Mouse (Mus musculus) spleen, adult 18-20 months (tissue): Measurements from ENCODE around the gene Tmem51.

Experiments used
- DNase-seq, 2 experiments: peaks; one replicate each; pipeline ENCODE4 v3.0.0; 2022; ENCODE audit warnings: mixed read lengths in 2 of 2

The Tmem51 gene

DNA sequence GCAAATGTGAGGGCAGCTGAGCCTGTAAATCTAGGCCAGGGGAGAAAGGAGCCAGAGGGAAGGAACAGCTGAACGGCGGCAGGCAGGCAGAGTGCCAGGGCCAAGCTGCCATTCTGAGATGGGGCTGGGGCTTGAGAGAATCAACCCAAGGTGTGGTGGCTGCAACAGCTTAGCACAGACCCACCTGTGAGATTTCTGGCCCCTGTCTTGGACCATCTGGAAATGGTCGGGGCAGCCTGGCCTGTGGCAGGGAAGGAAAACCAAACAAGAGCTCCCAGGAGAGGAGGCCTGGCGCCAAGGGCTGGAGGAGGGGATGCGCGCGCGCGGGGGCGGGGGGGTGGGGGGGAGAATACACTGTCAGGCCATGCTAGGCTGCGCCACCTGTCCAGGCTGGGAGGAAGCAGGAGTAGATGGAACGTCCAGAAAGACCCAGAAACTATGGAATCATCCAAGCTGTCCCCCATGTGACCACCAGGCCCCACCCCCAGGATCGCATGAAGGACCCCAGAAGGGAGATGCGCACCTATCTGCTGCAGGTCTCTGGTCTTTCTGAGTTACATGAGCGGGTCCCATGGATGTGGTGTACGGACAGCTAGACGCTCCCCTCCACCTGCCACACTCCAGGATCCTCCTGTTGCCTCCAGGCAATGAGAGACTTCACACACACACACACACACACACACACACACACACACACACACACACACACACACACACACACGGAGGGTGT is 3.0 kb downstream of the Tmem51 start:
- DNase-seq = no peak

DNA sequence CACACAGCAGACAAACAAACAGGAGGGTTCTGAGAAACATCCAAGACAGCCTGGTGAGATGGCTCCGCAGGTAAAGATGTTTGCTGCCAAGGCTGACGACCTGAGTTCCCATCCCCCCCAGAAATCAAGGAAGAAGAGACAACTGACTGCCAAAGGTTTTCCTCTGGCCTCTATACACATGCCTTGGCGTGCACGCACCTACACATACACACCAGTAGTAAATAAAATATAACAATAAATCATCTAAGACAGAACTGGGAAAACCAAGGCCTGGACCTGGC is 3.7 kb downstream of the Tmem51 start:
- DNase-seq = no peak

DNA sequence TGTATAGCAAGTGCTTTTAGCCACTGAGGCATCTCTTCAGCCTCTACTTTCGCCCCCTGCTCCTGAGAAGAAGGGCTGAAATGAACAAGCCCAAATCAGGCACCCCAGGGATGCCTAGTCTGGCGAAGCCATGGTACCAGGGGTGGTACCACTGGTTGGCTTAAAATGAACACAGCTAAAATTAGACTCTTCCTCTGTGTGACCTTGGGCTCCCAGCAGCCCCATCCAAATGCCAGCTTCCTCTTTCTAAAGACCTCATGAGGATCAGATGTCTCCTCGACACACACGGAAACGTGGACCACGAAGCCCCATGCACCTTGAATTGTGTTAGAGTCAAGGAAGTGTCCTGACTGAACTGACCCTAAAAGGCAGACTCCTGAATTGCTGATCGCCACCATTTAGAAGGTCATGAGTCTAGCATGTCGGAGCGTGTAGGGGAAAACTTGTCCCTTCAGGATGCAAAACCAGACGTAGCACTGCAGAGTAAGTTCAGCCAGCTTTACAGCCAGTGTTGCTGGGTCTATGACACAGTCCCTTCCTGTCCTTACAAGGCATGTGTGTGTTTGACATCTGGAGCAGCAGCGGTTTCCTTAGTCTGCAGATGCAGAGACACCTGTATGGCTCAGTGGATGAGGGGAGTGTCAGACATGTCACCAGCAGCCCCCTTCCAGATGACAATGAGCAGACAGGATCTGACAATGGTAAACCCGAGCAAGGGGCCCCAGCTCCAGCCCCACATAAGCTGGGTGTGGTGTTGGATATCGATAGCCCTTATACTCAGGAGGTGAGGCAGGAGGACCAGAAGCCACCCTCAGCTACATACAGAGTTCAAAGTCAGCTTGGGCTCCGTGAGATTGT is 4.2 kb downstream of the Tmem51 start:
- DNase-seq = no peak

DNA sequence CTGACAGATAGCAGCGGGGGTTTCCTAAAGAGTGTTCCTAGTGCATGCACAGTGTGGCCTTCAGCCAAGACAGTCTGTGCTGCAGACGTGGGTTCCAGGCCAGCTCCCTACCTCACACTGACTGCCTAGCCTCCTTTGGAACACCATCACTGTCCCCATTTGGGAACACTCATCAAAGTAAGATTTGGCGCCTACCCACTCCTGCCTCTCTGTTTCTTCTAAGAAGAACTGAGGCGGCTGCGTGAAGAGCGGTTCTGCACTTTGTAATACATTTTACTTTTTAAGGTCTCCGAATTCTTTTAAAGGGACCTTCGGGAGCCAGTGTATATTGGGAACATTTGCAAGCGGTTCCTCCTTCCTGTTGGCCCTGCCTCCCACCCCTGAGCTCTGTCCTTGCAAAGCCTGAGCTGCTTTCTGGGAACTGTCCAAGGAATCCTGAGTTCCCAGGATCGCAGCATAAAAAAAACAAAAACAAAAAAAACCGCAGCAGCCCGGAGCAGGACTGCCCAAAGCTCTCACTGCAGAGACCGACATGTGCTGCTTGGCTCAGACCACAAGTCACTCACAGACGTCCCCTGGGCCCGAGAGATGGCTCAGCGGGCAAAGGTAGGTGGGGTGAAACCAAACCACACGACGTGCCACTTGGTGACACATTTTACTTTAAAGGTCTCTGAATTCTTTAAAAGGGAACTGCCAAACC is 6.4 kb downstream of the Tmem51 start:
- peak; percentile 34 to 44 for DNase-seq

DNA sequence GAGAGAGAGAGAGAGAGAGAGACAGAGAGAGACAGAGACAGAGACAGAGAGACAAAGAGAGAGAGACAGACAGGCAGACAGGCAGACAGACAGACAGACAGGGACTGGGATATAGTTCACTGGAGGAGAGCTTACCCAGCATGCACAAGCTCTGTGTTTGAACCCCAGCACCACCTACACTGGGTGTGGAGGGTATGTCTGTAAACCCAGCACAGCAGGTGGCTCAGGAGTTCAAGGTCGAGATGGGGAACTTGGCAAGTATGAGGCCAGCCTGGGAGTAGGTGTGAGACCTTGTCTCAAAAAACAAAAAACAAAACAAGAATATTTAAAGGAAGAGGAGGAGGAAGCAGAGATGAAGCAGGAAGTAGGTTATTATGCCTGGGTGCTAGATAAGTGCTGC is 7.2 kb downstream of the Tmem51 start:
- DNase-seq = no peak

DNA sequence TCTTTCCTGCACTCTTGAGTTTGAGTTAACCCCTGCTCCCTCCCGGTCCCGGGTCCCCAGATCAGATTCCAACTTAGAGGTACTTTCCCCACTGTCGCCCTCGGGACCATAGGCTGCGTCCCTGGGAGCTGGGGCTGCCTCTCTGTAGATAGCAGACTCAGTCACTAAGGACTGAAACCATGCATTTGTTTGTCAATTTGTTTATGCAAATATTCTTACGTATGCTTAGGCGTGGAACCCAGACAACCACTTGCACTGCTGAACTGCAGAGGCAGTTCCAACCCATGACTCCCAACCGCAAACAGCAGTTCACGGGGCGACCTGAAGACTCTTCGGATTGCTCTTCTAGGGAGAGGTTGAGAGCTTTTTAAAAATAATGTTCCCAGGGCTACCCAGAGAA is 8.2 kb downstream of the Tmem51 start:
- DNase-seq = no peak

DNA sequence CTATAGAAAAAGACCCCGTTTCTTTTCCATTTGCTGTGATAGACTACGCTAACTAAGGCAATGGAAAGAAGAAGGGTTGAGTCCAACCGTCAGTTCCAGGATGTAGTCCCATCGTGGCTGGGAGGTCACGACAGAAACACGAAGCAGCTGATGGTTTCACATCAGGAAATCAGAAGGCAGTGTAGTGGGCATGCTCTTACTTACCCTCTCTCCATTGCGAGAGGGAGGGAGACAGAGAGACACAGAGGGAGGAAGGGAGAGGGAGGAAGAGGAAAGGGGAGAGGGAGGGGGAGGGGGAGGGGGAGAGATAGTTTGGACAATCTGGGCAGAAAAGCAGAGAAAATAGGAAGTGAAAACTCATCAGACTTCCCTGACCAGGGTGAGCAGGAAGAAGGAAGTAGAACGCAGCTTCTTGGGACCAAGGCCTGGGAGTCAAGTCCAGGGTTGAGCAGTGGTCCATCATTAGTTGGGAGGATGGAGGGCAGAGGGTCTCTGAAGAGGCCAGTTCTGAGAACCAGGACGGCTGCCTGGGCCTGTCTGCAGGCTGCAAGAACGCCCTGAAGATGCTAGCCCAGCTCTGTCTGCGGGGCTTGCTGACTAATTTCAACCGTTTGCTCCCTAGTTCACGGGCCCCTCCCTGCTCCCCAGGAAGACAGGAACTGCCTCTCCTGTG is 9.9 kb downstream of the Tmem51 start:
- DNase-seq = no peak

DNA sequence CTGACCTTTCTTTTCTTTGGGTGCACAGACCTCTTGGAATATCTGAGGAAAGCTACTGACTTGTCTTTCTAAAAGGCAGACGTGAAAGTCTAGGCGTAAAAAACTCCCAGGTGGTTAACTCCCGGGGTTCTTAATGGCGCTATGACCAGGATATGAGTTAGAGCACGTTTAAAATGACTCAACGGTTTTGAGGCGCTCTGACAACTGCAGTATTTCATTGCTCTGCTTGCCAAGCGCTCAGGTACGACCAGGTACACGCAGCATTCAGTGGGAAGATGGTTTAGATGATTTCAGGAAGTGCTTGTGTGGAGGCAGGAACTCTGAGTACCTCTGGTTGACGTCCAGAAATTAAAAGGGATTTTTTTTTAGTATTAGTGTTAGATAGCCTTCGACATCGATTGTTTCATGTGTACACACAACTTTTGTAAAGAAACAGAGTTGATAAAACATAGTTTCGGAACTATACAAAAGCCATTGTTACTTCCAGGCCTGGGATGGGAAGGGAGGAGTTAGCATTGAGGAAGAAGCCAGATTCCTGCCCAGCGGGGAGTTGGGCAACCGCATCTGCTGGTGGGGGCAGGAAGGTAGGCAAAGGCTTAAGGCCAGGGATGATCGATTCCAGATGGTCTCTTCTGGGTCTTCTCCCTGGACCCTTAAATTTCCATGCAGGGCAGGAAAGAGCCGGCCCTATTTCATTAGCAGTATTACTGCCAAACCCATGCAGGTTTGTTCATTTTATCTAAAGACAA is 12.7 kb downstream of the Tmem51 start:
- DNase-seq = no peak

DNA sequence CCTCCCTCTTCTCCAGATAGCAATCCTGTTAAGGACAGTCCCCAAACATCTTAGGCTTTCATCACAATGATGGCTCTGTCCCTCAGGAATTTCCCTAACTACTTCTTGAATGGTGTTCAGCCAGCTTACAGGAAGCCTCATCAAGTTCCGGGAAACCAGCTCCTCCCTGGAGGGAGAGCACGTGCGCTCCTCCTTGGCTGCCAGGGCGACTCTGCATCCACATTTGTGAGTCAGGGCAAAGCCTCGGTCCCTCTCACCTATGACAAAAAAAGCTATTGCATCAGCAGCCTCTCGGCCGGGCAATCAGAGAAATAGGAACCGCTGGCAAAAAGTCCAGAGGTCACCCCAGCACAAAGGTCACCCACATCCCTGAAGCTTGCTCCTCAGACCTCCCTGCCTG is 13.3 kb downstream of the Tmem51 start:
- DNase-seq = no peak

DNA sequence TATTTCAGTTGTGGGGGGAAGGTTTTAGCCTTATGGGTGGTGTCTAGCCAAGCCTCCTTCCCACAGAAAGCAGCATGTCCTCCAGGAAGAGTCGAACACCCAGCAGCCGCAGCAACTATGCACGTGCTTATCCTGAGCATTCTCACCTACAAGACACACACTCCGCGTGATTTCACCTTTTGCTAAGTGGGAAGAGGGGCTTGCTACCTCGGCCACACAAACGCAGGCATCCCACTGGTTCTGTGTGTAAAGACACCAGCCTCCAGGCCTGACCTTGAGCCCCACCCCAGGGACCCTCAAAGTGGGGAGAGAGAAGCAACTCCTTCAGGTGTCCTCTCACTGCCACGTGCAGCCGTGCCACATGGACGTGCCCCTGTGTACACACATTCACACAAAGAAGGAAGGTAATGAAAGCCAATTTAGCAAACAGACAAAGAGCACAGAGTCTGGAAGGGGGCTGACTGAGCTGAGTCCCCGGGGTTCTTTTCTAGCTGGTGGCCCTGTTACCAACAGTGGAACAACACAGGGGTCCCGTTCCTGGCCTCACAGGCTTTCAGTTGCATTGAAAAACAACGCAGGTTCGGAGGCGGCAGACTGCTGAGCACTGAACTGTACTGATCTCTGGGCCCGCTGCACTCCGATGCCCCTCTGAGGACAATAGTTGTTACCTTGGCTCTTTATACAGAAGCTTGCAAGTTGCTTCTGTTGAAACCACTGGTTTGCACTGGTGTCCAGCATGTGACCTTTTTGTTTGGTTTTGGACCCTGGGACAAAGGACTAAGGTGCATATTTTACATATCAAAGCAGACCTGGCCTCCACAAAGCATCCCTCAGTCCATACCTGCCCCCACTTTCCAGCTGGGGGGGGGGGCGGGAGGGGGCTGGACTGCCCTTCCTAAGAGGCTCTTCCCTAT is 14.9 kb downstream of the Tmem51 start:
- no peak for DNase-seq

DNA sequence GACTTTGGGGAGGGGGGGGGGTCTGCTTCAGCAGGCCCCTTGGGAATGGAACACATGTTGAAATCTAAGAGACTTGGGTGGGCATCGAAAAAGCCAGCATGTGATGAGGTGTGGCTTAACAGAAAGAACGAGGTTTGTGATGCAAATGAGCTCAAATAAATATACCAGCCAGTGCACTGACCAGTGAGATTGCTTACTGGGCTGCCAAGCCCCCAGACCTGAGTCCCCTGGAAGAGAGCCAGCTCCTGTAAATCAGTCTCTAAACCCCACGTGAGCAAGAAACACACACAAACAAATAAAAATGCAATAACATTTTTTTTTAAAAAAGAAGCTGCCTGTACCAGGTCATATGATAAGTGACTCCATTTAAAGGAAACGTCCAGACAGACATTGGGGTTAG is 17.5 kb downstream of the Tmem51 start:
- no peak for DNase-seq

DNA sequence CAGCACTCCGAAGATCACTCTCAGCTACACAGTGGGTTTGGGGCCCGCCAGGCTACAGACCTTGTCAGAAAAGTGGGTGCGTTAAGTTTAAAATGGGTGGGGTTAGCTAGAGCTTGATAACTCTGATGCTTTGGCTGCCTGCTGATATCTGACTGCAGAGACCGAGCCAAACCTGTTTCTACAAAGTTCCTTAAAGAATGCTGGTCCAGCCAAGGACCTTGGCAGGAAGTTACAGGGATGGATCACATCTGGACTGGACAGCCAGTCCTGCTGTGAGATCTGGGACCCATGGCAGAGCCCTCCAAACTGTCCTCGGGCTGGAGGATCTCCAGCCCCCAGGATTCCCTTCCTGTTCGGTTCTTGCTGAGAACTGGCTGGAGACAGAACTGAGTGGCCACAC is 18.3 kb downstream of the Tmem51 start:
- no peak for DNase-seq

DNA sequence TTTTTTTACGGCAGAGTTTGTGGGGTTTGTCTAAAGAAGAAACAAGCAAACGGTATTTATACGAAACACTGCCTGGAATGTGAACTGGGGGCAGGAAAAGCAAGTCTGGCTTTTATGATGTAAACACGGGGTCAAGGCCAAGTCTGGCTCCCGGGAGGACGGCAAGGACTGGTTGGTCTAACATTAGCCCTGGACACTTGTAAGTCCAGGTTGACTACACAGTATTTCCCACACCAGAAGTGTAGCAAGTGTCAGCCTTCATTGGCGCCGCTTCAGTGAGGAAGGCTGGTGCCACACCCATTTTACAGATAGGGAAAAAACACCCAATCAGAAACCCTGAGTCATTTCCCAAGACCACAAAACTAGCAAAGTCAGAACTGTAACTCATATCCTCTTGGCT is 18.8 kb downstream of the Tmem51 start:
- no peak for DNase-seq

DNA sequence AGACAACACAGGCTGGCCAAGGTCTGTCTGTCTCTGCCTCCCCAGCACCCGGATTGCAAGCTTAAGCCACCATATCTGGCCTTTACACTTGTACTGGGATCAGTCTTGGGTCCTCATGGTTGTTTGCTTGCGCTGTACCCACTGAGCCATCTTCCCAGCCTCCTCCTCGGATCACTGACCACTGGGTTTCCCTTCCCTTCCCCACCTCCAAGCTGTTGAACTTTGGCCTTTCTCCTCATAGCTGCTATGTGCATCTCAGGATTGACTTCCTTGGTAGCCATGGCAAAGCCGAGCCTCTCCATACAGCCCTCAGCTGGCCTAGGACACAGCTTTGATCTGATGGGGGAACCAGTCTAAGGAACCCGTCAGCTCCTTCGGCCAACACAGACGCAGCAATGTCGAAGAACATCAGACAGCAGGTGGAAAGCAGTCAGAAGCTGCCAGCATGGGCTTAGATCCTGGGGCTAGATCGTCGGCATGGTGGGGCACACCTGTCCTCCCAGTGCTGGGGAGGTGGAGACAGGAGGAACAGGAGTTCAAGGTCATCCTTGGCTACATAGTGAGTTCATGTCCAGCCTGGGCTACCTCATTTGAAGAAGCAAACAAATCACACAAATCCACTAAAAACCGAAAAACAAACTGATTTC is 19.4 kb downstream of the Tmem51 start:
- no peak for DNase-seq

DNA sequence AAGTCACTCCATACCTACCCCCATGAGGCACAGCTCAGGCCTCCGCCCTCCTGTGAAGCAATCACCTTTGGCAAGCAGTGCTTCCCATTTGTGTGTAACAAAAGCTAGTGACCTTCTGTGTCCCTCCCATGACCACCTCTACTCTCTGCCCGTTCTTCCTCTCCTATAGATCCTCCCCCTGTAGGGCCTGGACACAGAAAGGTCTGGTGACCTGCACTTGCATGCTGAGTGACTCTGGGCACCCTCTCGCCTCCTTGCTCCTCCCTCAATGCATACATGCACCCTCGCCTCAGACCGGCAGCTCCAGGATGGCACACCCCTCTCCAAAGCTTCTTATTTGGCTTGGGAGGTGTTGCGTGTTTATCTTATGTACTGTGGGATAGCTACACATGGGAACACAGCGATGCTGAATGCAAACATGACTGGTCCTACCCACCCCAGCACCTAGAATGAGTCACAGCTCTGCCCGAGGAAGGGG is 21.0 kb downstream of the Tmem51 start:
- DNase-seq = no peak

DNA sequence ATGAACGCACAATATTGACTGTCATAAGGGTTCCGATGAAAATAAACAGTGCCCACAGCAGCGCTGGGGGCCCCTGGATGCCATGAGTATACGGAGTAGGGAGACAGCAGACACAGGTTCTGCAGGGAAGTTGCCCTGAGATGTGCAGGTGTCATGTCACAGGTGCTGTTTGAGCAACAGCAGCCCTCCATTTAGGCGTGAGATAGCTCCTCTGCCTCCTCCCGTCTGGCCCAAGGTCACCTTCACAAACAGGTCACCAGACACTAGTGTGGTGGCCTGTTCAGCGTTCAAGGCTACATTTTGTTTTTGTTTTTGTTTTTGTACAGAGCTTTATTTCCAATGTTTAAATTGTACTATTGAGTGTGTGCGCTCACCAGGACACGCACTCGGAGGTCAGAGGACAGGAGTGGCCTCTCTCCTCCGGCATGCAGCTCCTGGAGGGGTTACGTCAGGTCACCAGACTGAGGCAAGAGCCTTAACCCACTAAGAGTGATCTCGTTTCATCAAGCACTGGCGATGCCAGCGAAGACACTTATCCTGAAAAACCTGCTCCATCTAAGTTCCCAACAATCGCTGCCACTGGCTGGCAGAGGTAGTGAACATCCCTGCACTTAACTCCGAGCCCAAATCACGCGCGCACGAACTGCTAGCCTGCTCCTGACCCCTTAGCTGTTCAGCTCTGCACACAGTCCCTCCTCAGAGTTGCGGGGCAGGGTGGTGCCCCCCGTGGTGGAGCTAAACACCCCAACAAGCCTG is 22.4 kb downstream of the Tmem51 start:
- DNase-seq = no peak

DNA sequence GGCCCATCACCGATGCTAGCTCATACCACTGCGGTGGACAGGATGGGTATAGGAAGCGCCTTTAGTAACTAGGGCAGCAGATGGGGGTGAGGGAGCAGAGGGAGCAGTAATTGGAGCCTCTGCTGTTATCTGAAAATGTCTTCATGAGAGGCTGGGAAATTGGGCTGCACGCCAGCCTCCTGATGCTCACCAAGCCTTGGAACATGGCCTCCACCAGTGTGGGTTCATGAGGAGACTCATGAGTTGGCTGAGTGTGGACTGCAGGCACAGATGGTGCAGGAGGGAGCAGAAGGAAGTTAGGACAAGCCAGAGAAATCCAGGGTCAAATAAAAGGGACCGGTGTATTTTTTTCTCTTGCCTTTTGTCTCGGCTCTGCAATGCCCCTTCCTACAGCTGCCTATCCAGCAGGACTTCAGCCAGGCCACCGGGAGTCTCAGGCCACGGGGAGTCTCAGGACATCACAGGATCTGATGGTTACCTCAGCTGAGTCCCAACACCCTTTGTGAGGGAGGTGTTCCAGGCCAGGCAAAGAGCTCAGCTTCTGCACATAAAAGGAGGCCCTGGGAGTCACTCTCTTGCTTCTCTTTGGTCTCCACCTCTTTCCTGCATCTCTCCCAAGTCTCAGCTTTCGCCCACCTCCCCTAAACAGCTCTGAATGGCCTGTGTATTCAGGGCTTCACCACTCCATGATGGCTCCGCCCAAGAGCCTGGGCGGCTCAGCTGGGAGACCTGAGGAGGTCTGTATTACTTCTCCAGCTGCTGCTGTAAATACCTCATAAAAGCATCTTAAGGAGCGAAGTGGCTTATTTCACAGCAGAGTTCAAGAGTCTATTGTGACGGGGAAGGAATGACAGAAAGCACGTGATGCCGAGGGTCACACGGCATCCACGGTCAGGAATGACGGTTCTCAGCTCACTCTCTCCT is 23.4 kb downstream of the Tmem51 start:
- no peak for DNase-seq

DNA sequence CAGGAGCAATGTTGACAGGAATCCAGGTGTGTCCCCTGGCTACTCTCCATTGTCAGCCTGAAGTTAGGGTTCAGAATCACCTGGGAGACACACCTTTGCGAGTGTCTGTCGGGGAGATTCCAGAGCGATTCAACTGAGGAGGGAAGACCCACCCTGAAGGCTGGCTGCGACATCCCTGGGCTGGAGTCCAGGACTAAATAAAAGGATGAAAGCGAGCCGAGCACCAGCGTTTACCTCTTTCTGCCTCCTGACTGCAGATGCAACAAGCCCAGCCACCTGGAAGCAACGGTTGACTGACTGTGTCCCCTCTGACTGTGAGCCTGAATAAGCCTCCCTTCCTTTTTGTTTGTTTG is 24.3 kb downstream of the Tmem51 start:
- DNase-seq = no peak
